Mouse (Mus musculus) stomach, postnatal 0 days (tissue): ENCODE data around the gene Angptl4.

Source experiments
- CTCF ChIP-seq: IDR thresholded peaks from 2 replicates; pipeline ENCODE4 v1.5.1; 2016; ENCODE audit warnings: antibody characterized with exemption, low read depth, mild to moderate bottlenecking, moderate library complexity
- EP300 ChIP-seq: optimal IDR thresholded peaks from 2 replicates; pipeline ENCODE3; 2016; ENCODE audit warnings: antibody characterized with exemption

- no peak for TF ChIP-seq CTCF
- peak; percentile 65 for TF ChIP-seq EP300
These were observed 21.8 kb downstream of the Angptl4 start for GRCm38 (mm10) chr17:33759767-33760254.
